Mouse (Mus musculus) liver, postnatal 0 days (tissue): Measurements from ENCODE around the gene Sox11.

Experiments used
- CTCF ChIP-seq: sonication (generic); IDR thresholded peaks from 2 replicates; pipeline ENCODE4 v1.5.1; 2016; ENCODE audit warnings: antibody characterized with exemption, low read depth
- EP300 ChIP-seq: IDR thresholded peaks from 2 replicates; pipeline ENCODE4 v1.6.1; 2016; ENCODE audit warnings: antibody characterized with exemption, low read depth, mild to moderate bottlenecking

GRCm38 (mm10) chr12:27341871-27342690 lies at the start of gene Sox11:
- TF ChIP-seq EP300 (no peak), CTCF (no peak)
